Mouse (Mus musculus) testis, adult 2 months (tissue): ENCODE data around the gene Sp4.

Source experiments
- CTCF ChIP-seq: fragments of 200-500 bp; IDR thresholded peaks from 2 replicates; pipeline ENCODE4 v1.5.1; 2012; ENCODE audit warnings: low read depth, mild to moderate bottlenecking, inconsistent platforms, low read length, moderate library complexity; ENCODE audit not compliant: control insufficient read depth, insufficient read depth, insufficient replicate concordance
- POLR2A ChIP-seq: fragments of 200-500 bp; IDR thresholded peaks from 2 replicates; pipeline ENCODE4 v1.6.1; 2012; ENCODE audit warnings: low read depth, mild to moderate bottlenecking, inconsistent platforms, low read length, moderate library complexity; ENCODE audit not compliant: control insufficient read depth

DNA sequence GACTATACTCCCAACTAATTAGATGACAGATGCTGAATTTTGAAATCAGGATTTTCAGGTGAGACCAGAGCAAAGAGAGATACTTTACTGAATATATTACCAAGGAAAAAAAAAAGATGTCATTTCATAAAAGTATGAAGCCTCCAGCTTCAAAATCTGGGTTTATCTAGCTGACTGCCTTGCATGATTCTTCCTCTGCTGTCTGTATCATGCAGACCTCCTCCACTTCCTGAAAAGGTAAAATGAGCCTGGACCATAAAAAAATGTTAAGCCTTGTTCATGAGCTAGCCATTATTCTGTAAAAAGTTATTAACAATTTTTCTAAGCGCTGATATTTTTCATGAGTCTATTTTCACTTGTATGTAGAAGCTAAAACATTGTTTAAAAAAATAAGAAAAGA is 5.4 kb downstream of the Sp4 start:
- TF ChIP-seq CTCF (no peak), POLR2A (no peak)
